Mouse (Mus musculus): Measurements from ENCODE around the gene Rreb1. TPM values are rescaled to one million over a fixed set of nuclear protein-coding genes. Genes with fewer than 3 reads are reported as not detected.

Gene Rreb1
- polyA plus RNA-seq, 1 experiment from 2014 or later: 6.3 TPM

- no peak for ATAC-seq (replicated peaks; ENCODE audit: low FRiP score)
- WGBS: 92% methylated on average over 18 of the region's 18 CpGs
Measured at GRCm38 (mm10) chr13:37838260-37839183, 60.3 kb downstream of the Rreb1 start.

GRCm38 (mm10) chr13:37843241-37843640 is 65.0 kb downstream of the Rreb1 start:
- no peaks in the 10 kb centered on the region for H3K9me3 ChIP-seq (ENCODE audit: control insufficient read depth, low read length)
- no peak for ATAC-seq (replicated peaks; ENCODE audit: low FRiP score)
- no peaks in the 10 kb centered on the region for H3K27me3 ChIP-seq (ENCODE audit: control insufficient read depth, insufficient read depth, low read length)
- no peak for DNase-seq (ENCODE audit: low spot score)
- no peaks in the 10 kb centered on the region for H3K36me3 ChIP-seq (ENCODE audit: control insufficient read depth, insufficient read depth, low read length)
- no peak overlapping the region for H3K4me3 ChIP-seq (ENCODE audit: low read depth, low read length)
- no peak overlapping the region for H3K27ac ChIP-seq (ENCODE audit: low read depth, low read length)
- no peak overlapping the region for H3K9ac ChIP-seq (ENCODE audit: low read length)
- no peaks in the 10 kb centered on the region for H3K4me1 ChIP-seq (replicated peaks; ENCODE audit: control insufficient read depth, insufficient read depth, low read length)
- H3K4me2 ChIP-seq (ENCODE audit: low read depth, low read length, severe bottlenecking): no peak overlapping the region
- WGBS: 85% methylated on average over 7 of the region's 7 CpGs

More at GRCm38 (mm10) chr13:37838260-37839183, 60.3 kb downstream of the Rreb1 start:
- Histone ChIP-seq H3K36me3 (ENCODE audit: control insufficient read depth, insufficient read depth, low read length) (no peaks in the 10 kb centered on the region), H3K4me1 (replicated peaks; ENCODE audit: control insufficient read depth, insufficient read depth, low read length) (no peaks in the 10 kb centered on the region), H3K27ac (ENCODE audit: low read depth, low read length) (no peak overlapping the region), H3K4me2 (ENCODE audit: low read depth, low read length, severe bottlenecking) (no peak overlapping the region), H3K27me3 (ENCODE audit: control insufficient read depth, insufficient read depth, low read length) (no peaks in the 10 kb centered on the region), H3K4me3 (ENCODE audit: low read depth, low read length) (no peak overlapping the region), H3K9ac (ENCODE audit: low read length) (no peak overlapping the region), H3K9me3 (ENCODE audit: control insufficient read depth, low read length) (no peaks in the 10 kb centered on the region)
- no peak for DNase-seq (ENCODE audit: low spot score)

- no peaks in the 10 kb centered on the region for H3K9me3 ChIP-seq (ENCODE audit: control insufficient read depth, low read length)
- 85% methylated on average over 10 of the region's 10 CpGs for WGBS
- H3K9ac ChIP-seq (ENCODE audit: low read length): no peak overlapping the region
- H3K27me3 ChIP-seq (ENCODE audit: control insufficient read depth, insufficient read depth, low read length): no peaks in the 10 kb centered on the region
- DNase-seq (ENCODE audit: low spot score) (no peak), ATAC-seq (replicated peaks; ENCODE audit: low FRiP score) (no peak)
- no peaks in the 10 kb centered on the region for H3K36me3 ChIP-seq (ENCODE audit: control insufficient read depth, insufficient read depth, low read length)
- H3K4me2 ChIP-seq (ENCODE audit: low read depth, low read length, severe bottlenecking): no peak overlapping the region
- no peak overlapping the region for H3K4me3 ChIP-seq (ENCODE audit: low read depth, low read length)
- H3K4me1 ChIP-seq (replicated peaks; ENCODE audit: control insufficient read depth, insufficient read depth, low read length): no peaks in the 10 kb centered on the region
- H3K27ac ChIP-seq (ENCODE audit: low read depth, low read length): no peak overlapping the region
Measured at GRCm38 (mm10) chr13:37843844-37844243, 65.6 kb downstream of the Rreb1 start.

GRCm38 (mm10) chr13:37845156-37845555 is 67.0 kb downstream of the Rreb1 start:
- 73% methylated on average over 3 of the region's 3 CpGs for WGBS
- no peak overlapping the region for H3K4me2 ChIP-seq (ENCODE audit: low read depth, low read length, severe bottlenecking)
- no peak overlapping the region for H3K9ac ChIP-seq (ENCODE audit: low read length)
- DNase-seq (ENCODE audit: low spot score) (no peak), ATAC-seq (replicated peaks; ENCODE audit: low FRiP score) (no peak)
- no peaks in the 10 kb centered on the region for H3K4me1 ChIP-seq (replicated peaks; ENCODE audit: control insufficient read depth, insufficient read depth, low read length)
- H3K27me3 ChIP-seq (ENCODE audit: control insufficient read depth, insufficient read depth, low read length): no peaks in the 10 kb centered on the region
- no peak overlapping the region for H3K4me3 ChIP-seq (ENCODE audit: low read depth, low read length)
- no peaks in the 10 kb centered on the region for H3K36me3 ChIP-seq (ENCODE audit: control insufficient read depth, insufficient read depth, low read length)
- H3K9me3 ChIP-seq (ENCODE audit: control insufficient read depth, low read length): no peaks in the 10 kb centered on the region
- no peak overlapping the region for H3K27ac ChIP-seq (ENCODE audit: low read depth, low read length)

GRCm38 (mm10) chr13:37845641-37846040 is 67.4 kb downstream of the Rreb1 start:
- no peaks in the 10 kb centered on the region for H3K4me1 ChIP-seq (replicated peaks; ENCODE audit: control insufficient read depth, insufficient read depth, low read length)

GRCm38 (mm10) chr13:37846507-37846906 is 68.3 kb downstream of the Rreb1 start:
- DNase-seq (ENCODE audit: low spot score) (no peak), ATAC-seq (replicated peaks; ENCODE audit: low FRiP score) (no peak)
- Histone ChIP-seq H3K9me3 (ENCODE audit: control insufficient read depth, low read length) (no peaks in the 10 kb centered on the region), H3K4me3 (ENCODE audit: low read depth, low read length) (no peak overlapping the region), H3K9ac (ENCODE audit: low read length) (no peak overlapping the region), H3K4me2 (ENCODE audit: low read depth, low read length, severe bottlenecking) (no peak overlapping the region), H3K27ac (ENCODE audit: low read depth, low read length) (no peak overlapping the region), H3K4me1 (replicated peaks; ENCODE audit: control insufficient read depth, insufficient read depth, low read length) (no peaks in the 10 kb centered on the region), H3K27me3 (ENCODE audit: control insufficient read depth, insufficient read depth, low read length) (no peaks in the 10 kb centered on the region), H3K36me3 (ENCODE audit: control insufficient read depth, insufficient read depth, low read length) (no peaks in the 10 kb centered on the region)
- 84% methylated on average over 11 of the region's 11 CpGs for WGBS

More at GRCm38 (mm10) chr13:37845641-37846040, 67.4 kb downstream of the Rreb1 start:
- no peaks in the 10 kb centered on the region for H3K27me3 ChIP-seq (ENCODE audit: control insufficient read depth, insufficient read depth, low read length)
- no peak overlapping the region for H3K4me2 ChIP-seq (ENCODE audit: low read depth, low read length, severe bottlenecking)
- ATAC-seq (replicated peaks; ENCODE audit: low FRiP score) (no peak), DNase-seq (ENCODE audit: low spot score) (no peak)
- H3K9me3 ChIP-seq (ENCODE audit: control insufficient read depth, low read length): no peaks in the 10 kb centered on the region
- H3K36me3 ChIP-seq (ENCODE audit: control insufficient read depth, insufficient read depth, low read length): no peaks in the 10 kb centered on the region
- WGBS: 86% methylated on average over 7 of the region's 7 CpGs
- H3K4me3 ChIP-seq (ENCODE audit: low read depth, low read length): no peak overlapping the region
- H3K27ac ChIP-seq (ENCODE audit: low read depth, low read length): no peak overlapping the region
- no peak overlapping the region for H3K9ac ChIP-seq (ENCODE audit: low read length)

GRCm38 (mm10) chr13:37846962-37847570 is 68.9 kb downstream of the Rreb1 start:
- Histone ChIP-seq H3K36me3 (ENCODE audit: control insufficient read depth, insufficient read depth, low read length) (no peaks in the 10 kb centered on the region), H3K9me3 (ENCODE audit: control insufficient read depth, low read length) (no peaks in the 10 kb centered on the region), H3K4me2 (ENCODE audit: low read depth, low read length, severe bottlenecking) (no peak overlapping the region), H3K4me3 (ENCODE audit: low read depth, low read length) (no peak overlapping the region), H3K9ac (ENCODE audit: low read length) (no peak overlapping the region), H3K4me1 (replicated peaks; ENCODE audit: control insufficient read depth, insufficient read depth, low read length) (no peaks in the 10 kb centered on the region), H3K27me3 (ENCODE audit: control insufficient read depth, insufficient read depth, low read length) (no peaks in the 10 kb centered on the region), H3K27ac (ENCODE audit: low read depth, low read length) (no peak overlapping the region)
- WGBS: 78% methylated on average over 9 of the region's 9 CpGs
- ATAC-seq (replicated peaks; ENCODE audit: low FRiP score) (no peak), DNase-seq (ENCODE audit: low spot score) (no peak)

GRCm38 (mm10) chr13:37847601-37848358 is 69.6 kb downstream of the Rreb1 start:
- WGBS: 66% methylated on average over 16 of the region's 17 CpGs
- H3K4me1 ChIP-seq (replicated peaks; ENCODE audit: control insufficient read depth, insufficient read depth, low read length): no peaks in the 10 kb centered on the region
- H3K9ac ChIP-seq (ENCODE audit: low read length): no peak overlapping the region
- H3K4me3 ChIP-seq (ENCODE audit: low read depth, low read length): no peak overlapping the region
- no peaks in the 10 kb centered on the region for H3K36me3 ChIP-seq (ENCODE audit: control insufficient read depth, insufficient read depth, low read length)
- DNase-seq (ENCODE audit: low spot score) (no peak), ATAC-seq (replicated peaks; ENCODE audit: low FRiP score) (no peak)
- H3K4me2 ChIP-seq (ENCODE audit: low read depth, low read length, severe bottlenecking): no peak overlapping the region
- H3K27me3 ChIP-seq (ENCODE audit: control insufficient read depth, insufficient read depth, low read length): no peaks in the 10 kb centered on the region
- H3K9me3 ChIP-seq (ENCODE audit: control insufficient read depth, low read length): no peaks in the 10 kb centered on the region
- no peak overlapping the region for H3K27ac ChIP-seq (ENCODE audit: low read depth, low read length)
